Comparison of ENCODE assay signal across 21 mouse cellular contexts in genomic region chr19:58951521-58951920, GRCm38 (mm10). TPM values are rescaled to one million over a fixed set of nuclear protein-coding genes. Genes with fewer than 3 reads are reported as not detected.
"Had no signal": no experiment of that assay in that cellular context is flagged by ENCODE, and none has a peak within 500 bp of the region (broad histone marks: within the 10 kb centered on the region; RNA-seq: fewer than 3 reads in every experiment).

No protein-coding gene starts in this region.

- H3K4me3 ChIP-seq: midbrain, embryonic 10.5 days; midbrain, embryonic 13.5 days; midbrain, embryonic 15.5 days; myocyte; neural tube, embryonic 13.5 days; neural tube, embryonic 15.5 days had no signal

- H3K4me1 ChIP-seq: midbrain, embryonic 10.5 days; midbrain, embryonic 13.5 days; midbrain, embryonic 15.5 days; neural tube, embryonic 13.5 days; neural tube, embryonic 15.5 days had no signal

- H3K4me2 ChIP-seq: lung, embryonic 14.5 days; midbrain, embryonic 13.5 days; midbrain, embryonic 15.5 days; neural tube, embryonic 13.5 days; neural tube, embryonic 15.5 days had no signal

- DNase-seq: lung, adult 18-20 months; lung, embryonic 14.5 days; lung, postnatal 10 days; lung, postnatal 4 days; retina, postnatal 1 day; right cerebral cortex, adult 18-20 months; right cerebral cortex, postnatal 25 days; right cerebral cortex, postnatal 4 days; spleen, adult 18-20 months; thymus, adult 18-20 months; thymus, postnatal 14 days; thymus, postnatal 36 days had no signal

- H3K27ac ChIP-seq: midbrain, embryonic 10.5 days; midbrain, embryonic 13.5 days; midbrain, embryonic 15.5 days; neural tube, embryonic 13.5 days; neural tube, embryonic 15.5 days had no signal

- ATAC-seq: midbrain, embryonic 13.5 days; midbrain, embryonic 15.5 days had no signal

- H3K36me3 ChIP-seq: midbrain, embryonic 10.5 days; midbrain, embryonic 13.5 days; midbrain, embryonic 15.5 days; neural tube, embryonic 13.5 days; neural tube, embryonic 15.5 days had no signal

- H3K9me3 ChIP-seq: midbrain, embryonic 10.5 days; midbrain, embryonic 13.5 days; midbrain, embryonic 15.5 days; neural tube, embryonic 13.5 days; neural tube, embryonic 15.5 days had no signal

- H3K9ac ChIP-seq: lung, embryonic 14.5 days; midbrain, embryonic 13.5 days; midbrain, embryonic 15.5 days; neural tube, embryonic 13.5 days; neural tube, embryonic 15.5 days had no signal

RNA-seq across cellular contexts. Expression of gene Hspa12a, which starts 8.1 kb away (rescaled TPM):
- total RNA-seq: megakaryocyte-erythroid progenitor cell, adult 5-6 weeks had no signal

RNA-seq across cellular contexts. Expression of gene Eno4, which starts 8.3 kb away (rescaled TPM):
- total RNA-seq: megakaryocyte, adult 5-6 weeks; megakaryocyte-erythroid progenitor cell, adult 5-6 weeks had no signal
- polyA plus RNA-seq: small intestine, adult 2 months had no signal
